Mouse (Mus musculus) embryo, embryonic 10 days (tissue): ENCODE data around the gene Nptn.

ENCODE experiments used
- DNase-seq: peaks from one replicate; pipeline ENCODE4 v3.0.0-alpha.2; 2015; ENCODE audit warnings: low spot score

Gene Nptn

GRCm38 (mm10) chr9:58698486-58698885 is 116.4 kb downstream of the Nptn start:
- DNase-seq, result no peak

GRCm38 (mm10) chr9:58701751-58702150 is 119.7 kb downstream of the Nptn start:
- DNase-seq, result no peak

GRCm38 (mm10) chr9:58703766-58704165 is 121.7 kb downstream of the Nptn start:
- no peak for DNase-seq

GRCm38 (mm10) chr9:58706024-58706423 is 124.0 kb downstream of the Nptn start:
- DNase-seq, result no peak
